Mouse (Mus musculus) inflammation-experienced regulatory T-cells, adult 6 months (primary cell): ENCODE results near the gene Runx2. TPM values are rescaled to one million over a fixed set of nuclear protein-coding genes. Genes with fewer than 3 reads are reported as not detected.

Experiments used
- ATAC-seq: one replicate; pipeline ENCODE4 v1.8.0; 2017
- polyA plus RNA-seq, 3 experiments: library from polyadenylated mRNA; unstranded; fragments of 100-300 nt; shearing (Covaris generic); gene quantifications; one replicate each; pipeline ENCODE4 v1.2.1; 2017

The Runx2 gene
- polyA plus RNA-seq, 3 experiments from 2014 or later, result 6.2 to 21.3 (median 8.4) TPM

DNA sequence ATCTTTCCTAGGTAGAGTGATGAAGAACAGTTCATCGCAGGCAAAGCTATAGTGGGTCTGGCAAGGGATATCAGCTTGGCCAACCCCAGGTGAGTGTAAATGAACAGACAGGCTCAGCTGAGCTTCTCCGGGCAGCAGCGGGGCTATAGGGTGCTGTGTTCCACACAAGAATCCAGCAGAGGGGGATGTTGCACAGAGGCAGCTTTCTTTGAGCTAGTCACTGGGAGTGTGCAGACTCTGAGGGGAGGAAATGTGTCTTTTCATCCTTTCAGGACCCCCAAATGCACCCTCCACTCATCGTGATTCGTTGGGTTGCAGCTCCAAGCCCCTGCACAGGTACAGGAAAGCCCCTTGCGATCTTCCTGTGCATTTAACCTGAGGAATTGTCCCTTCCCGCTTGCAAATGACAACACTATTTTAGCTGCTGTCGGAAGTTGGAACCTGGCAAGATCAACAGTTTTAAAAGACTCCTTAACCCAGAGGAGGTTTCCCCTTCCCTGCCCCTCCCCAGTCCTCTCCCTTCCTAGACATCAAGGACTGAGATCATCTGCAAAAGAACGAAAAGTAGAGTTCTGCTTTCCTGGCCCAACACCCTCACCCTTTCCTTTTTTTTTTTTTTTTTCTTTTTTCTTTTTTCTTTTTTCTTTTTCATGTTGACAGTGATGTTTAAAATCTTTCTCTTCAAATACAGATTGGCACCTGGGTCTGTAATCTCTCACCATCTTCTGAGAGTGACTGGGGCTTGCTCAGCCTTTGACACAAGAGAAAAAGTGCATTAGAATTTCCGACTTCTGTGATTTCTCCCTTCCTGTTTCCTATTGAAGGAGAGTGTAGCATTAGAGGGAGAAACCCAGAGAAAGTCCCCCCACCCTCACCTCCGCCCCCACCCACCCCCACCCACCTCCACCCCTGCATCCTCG is 358.7 kb downstream of the Runx2 start:
- peak; percentile 79 for ATAC-seq

DNA sequence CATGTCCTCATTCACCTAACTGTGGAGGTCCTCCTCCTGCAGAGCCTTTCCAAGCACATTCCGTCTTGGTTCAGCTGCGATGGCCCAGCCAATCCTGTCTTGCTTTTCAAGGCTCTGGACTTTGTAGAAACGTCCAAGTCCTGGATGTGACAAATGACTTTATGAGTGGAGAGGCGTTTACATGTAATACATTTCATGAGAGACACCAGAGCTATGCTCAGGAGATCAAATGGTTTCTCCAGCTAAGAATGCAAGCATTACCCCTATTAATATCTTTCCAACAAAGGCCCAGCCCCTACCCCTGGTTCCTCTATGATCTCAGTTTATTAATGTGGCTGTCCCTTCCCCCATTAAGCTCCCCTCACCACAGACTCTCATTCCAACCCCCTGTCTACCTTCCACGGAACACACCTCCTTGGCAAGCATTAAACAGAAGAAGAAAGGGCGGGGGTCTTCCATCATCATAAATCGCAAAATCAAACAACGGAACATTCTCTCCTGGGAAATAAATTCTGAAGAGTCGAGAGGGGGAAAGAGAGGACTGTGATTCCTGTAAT is 364.6 kb downstream of the Runx2 start:
- ATAC-seq, result no peak

Other genes with a start within 250 kb of the Runx2 start
- gene Supt3, start 37.6 kb downstream of the Runx2 start, polyA plus RNA-seq, result 10 to 100 TPM; 15.4 to 27.4 (median 18.5) TPM